Mouse (Mus musculus): ENCODE measurements around the gene Qk. TPM values are rescaled to one million over a fixed set of nuclear protein-coding genes. Genes with fewer than 3 reads are reported as not detected.

Gene Qk
- polyA plus RNA-seq, 1 experiment, result 43.2 TPM

DNA sequence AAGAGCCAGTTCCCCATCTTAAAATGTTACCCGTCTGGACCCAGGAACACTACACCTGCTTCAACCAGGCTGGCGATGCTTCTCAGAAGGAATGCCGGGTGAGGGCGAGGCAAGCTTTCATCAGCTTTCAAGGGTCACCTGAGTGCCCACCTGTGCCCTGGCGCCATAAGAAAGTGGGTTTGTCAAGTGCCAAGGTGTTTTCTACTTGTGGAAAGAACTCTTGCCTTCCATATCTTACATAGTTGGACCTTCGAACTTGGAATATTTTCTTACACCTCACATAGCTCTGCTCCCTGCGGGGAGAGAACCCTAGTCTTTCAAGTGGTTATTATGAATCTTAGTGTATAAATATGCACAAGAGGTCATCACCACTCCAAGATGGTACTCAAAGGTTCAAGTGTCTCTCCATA is 42.2 kb upstream of the Qk start:
- Histone ChIP-seq H3K4me3 (ENCODE audit: insufficient read depth, poor library complexity, severe bottlenecking) (no peak overlapping the region), H3K79me3 (ENCODE audit: low read depth) (no peaks in the 10 kb centered on the region), H3K27me3 (ENCODE audit: control insufficient read depth, insufficient read depth, insufficient read length) (no peaks in the 10 kb centered on the region), H3ac (ENCODE audit: control insufficient read depth, insufficient read length, low read depth) (no peak overlapping the region), H3K36me3 (ENCODE audit: control insufficient read depth, insufficient read depth) (no peaks in the 10 kb centered on the region), H3K79me2 (ENCODE audit: control insufficient read depth, insufficient read depth) (no peaks in the 10 kb centered on the region)
- TF ChIP-seq MYOG (IDR thresholded peaks at IDR 0.05; ENCODE audit: control insufficient read depth, extremely low read depth, insufficient read length), result no peak
- no peak for TF ChIP-seq FOSL1 (IDR thresholded peaks at IDR 0.05; ENCODE audit: insufficient read depth, low read length, poor library complexity, severe bottlenecking)
- no peak for TF ChIP-seq CTCF (IDR thresholded peaks at IDR 0.05; ENCODE audit: control insufficient read depth, insufficient read depth, insufficient read length)
- no peak for TF ChIP-seq CEBPB (IDR thresholded peaks at IDR 0.05; ENCODE audit: low read depth)
- TF ChIP-seq MAX (IDR thresholded peaks at IDR 0.05), result no peak
- no peak for TF ChIP-seq USF1 (IDR thresholded peaks at IDR 0.05; ENCODE audit: low read depth)
- no peak for TF ChIP-seq MYOD1 (IDR thresholded peaks at IDR 0.05; ENCODE audit: control insufficient read depth, insufficient read length, low read depth)

DNA sequence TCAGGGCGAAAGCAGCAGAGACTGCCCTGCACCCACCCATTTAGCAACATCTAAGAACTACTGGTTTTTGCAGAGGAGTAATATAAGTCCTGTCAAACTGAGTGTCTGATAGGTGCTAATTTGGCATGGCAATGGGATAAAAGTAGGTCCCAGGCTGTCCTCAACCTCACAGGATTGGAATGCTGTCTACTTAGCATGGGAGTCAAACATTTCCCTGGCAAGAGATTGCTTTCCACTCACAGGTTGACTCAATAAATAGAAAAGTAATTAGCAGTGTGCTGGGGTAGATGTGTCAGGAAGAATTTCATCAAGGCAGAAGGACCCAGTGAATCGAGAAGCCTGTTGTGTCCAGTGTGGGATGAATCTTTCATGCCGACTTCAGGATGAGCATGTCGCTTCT is 41.1 kb upstream of the Qk start:
- no peak for TF ChIP-seq USF1 (IDR thresholded peaks at IDR 0.05; ENCODE audit: low read depth)
- no peak for TF ChIP-seq MAX (IDR thresholded peaks at IDR 0.05)
- no peak for TF ChIP-seq CEBPB (IDR thresholded peaks at IDR 0.05; ENCODE audit: low read depth)
- no peak for TF ChIP-seq CTCF (IDR thresholded peaks at IDR 0.05; ENCODE audit: control insufficient read depth, insufficient read depth, insufficient read length)
- TF ChIP-seq MYOD1 (IDR thresholded peaks at IDR 0.05; ENCODE audit: control insufficient read depth, insufficient read length, low read depth), result no peak
- TF ChIP-seq MYOG (IDR thresholded peaks at IDR 0.05; ENCODE audit: control insufficient read depth, extremely low read depth, insufficient read length), result no peak
- TF ChIP-seq FOSL1 (IDR thresholded peaks at IDR 0.05; ENCODE audit: insufficient read depth, low read length, poor library complexity, severe bottlenecking), result no peak
- Histone ChIP-seq H3K79me3 (ENCODE audit: low read depth) (no peaks in the 10 kb centered on the region), H3K4me3 (ENCODE audit: insufficient read depth, poor library complexity, severe bottlenecking) (no peak overlapping the region), H3ac (ENCODE audit: control insufficient read depth, insufficient read length, low read depth) (no peak overlapping the region), H3K79me2 (ENCODE audit: control insufficient read depth, insufficient read depth) (no peaks in the 10 kb centered on the region), H3K27me3 (ENCODE audit: control insufficient read depth, insufficient read depth, insufficient read length) (no peaks in the 10 kb centered on the region), H3K36me3 (ENCODE audit: control insufficient read depth, insufficient read depth) (no peaks in the 10 kb centered on the region)

DNA sequence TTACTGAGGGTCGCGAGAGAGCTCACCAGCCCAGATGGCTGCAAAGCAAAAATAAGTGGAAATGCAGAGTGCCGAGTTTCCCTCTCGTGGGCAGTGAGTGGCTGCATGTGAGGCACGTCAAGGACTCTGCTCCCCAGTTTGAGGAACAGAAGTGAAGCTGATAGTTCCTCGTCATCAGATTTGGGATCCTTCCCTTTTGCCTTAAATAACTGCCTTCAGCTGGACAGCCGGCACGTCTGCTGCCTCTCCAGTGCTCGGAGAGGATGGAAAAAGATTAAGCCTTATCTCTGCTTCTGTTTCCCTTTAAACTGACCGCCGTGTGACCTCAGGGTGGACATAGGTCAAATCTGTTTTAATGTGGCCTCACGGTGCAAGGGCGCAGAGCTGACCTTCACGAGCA is 39.8 kb upstream of the Qk start:
- Histone ChIP-seq H3ac (ENCODE audit: control insufficient read depth, insufficient read length, low read depth) (no peak overlapping the region), H3K36me3 (ENCODE audit: control insufficient read depth, insufficient read depth) (no peaks in the 10 kb centered on the region)
- no peak for TF ChIP-seq CEBPB (IDR thresholded peaks at IDR 0.05; ENCODE audit: low read depth)
- no peak for TF ChIP-seq MYOD1 (IDR thresholded peaks at IDR 0.05; ENCODE audit: control insufficient read depth, insufficient read length, low read depth)
- no peak for TF ChIP-seq CTCF (IDR thresholded peaks at IDR 0.05; ENCODE audit: control insufficient read depth, insufficient read depth, insufficient read length)
- no peak for TF ChIP-seq FOSL1 (IDR thresholded peaks at IDR 0.05; ENCODE audit: insufficient read depth, low read length, poor library complexity, severe bottlenecking)
- no peak for TF ChIP-seq MYOG (IDR thresholded peaks at IDR 0.05; ENCODE audit: control insufficient read depth, extremely low read depth, insufficient read length)
- no peak for TF ChIP-seq MAX (IDR thresholded peaks at IDR 0.05)
- TF ChIP-seq USF1 (IDR thresholded peaks at IDR 0.05; ENCODE audit: low read depth), result no peak

DNA sequence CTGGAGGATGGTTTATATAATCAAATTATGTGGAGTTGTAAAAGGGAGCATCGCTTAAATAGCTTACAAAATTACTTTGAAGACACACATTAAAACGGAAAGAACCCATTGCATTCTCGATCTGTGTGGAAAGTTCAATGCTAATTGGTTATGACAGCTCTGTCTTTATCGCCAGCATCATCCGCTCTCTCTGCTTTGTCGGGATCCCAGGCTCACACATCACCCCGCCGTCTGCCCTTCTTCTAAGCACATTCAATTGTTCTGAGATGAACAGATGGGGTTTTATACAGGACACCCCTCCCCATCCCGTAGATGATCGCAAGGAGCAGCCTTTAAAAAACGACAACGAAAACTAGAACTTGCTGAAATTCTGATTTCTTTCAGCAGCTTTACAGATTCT is 37.7 kb upstream of the Qk start:
- no peaks in the 10 kb centered on the region for H3K79me3 ChIP-seq (ENCODE audit: low read depth)
- no peaks in the 10 kb centered on the region for H3K36me3 ChIP-seq (ENCODE audit: control insufficient read depth, insufficient read depth)
- H3K27me3 ChIP-seq (ENCODE audit: control insufficient read depth, insufficient read depth, insufficient read length), result no peaks in the 10 kb centered on the region
- TF ChIP-seq CEBPB (IDR thresholded peaks at IDR 0.05; ENCODE audit: low read depth) (no peak), MAX (IDR thresholded peaks at IDR 0.05) (no peak), FOSL1 (IDR thresholded peaks at IDR 0.05; ENCODE audit: insufficient read depth, low read length, poor library complexity, severe bottlenecking) (no peak), MYOD1 (IDR thresholded peaks at IDR 0.05; ENCODE audit: control insufficient read depth, insufficient read length, low read depth) (no peak), USF1 (IDR thresholded peaks at IDR 0.05; ENCODE audit: low read depth) (no peak), CTCF (IDR thresholded peaks at IDR 0.05; ENCODE audit: control insufficient read depth, insufficient read depth, insufficient read length) (no peak), MYOG (IDR thresholded peaks at IDR 0.05; ENCODE audit: control insufficient read depth, extremely low read depth, insufficient read length) (no peak)
- H3K79me2 ChIP-seq (ENCODE audit: control insufficient read depth, insufficient read depth), result no peaks in the 10 kb centered on the region
- no peak overlapping the region for H3K4me3 ChIP-seq (ENCODE audit: insufficient read depth, poor library complexity, severe bottlenecking)
- no peak overlapping the region for H3ac ChIP-seq (ENCODE audit: control insufficient read depth, insufficient read length, low read depth)

More for the DNA sequence above, 39.8 kb upstream of the Qk start:
- Histone ChIP-seq H3K27me3 (ENCODE audit: control insufficient read depth, insufficient read depth, insufficient read length) (no peaks in the 10 kb centered on the region), H3K4me3 (ENCODE audit: insufficient read depth, poor library complexity, severe bottlenecking) (no peak overlapping the region), H3K79me3 (ENCODE audit: low read depth) (no peaks in the 10 kb centered on the region), H3K79me2 (ENCODE audit: control insufficient read depth, insufficient read depth) (no peaks in the 10 kb centered on the region)

DNA sequence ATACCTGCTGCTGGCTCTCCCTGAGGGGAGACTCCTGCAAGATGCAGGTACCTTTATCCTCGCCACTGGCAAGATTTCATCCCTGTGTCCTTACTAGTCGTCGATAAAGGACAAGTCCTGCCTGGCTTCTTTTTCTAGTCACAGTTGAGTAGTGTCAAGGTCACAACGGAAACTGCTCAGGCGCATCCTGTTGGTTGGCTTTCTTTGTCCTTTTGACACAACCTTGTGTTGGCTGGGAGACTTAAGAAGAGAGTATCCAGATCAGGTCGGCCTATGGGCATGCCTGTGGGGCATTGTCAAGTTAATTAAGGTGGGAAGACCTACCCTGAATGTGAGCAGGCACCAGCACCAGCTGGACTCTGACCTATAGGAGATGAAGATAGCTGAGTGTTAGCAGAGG is 36.6 kb upstream of the Qk start:
- TF ChIP-seq MYOD1 (IDR thresholded peaks at IDR 0.05; ENCODE audit: control insufficient read depth, insufficient read length, low read depth) (no peak), CEBPB (IDR thresholded peaks at IDR 0.05; ENCODE audit: low read depth) (no peak), MAX (IDR thresholded peaks at IDR 0.05) (no peak), MYOG (IDR thresholded peaks at IDR 0.05; ENCODE audit: control insufficient read depth, extremely low read depth, insufficient read length) (no peak), USF1 (IDR thresholded peaks at IDR 0.05; ENCODE audit: low read depth) (no peak), FOSL1 (IDR thresholded peaks at IDR 0.05; ENCODE audit: insufficient read depth, low read length, poor library complexity, severe bottlenecking) (no peak), CTCF (IDR thresholded peaks at IDR 0.05; ENCODE audit: control insufficient read depth, insufficient read depth, insufficient read length) (no peak)
- no peak overlapping the region for H3K4me3 ChIP-seq (ENCODE audit: insufficient read depth, poor library complexity, severe bottlenecking)
- no peaks in the 10 kb centered on the region for H3K79me2 ChIP-seq (ENCODE audit: control insufficient read depth, insufficient read depth)

DNA sequence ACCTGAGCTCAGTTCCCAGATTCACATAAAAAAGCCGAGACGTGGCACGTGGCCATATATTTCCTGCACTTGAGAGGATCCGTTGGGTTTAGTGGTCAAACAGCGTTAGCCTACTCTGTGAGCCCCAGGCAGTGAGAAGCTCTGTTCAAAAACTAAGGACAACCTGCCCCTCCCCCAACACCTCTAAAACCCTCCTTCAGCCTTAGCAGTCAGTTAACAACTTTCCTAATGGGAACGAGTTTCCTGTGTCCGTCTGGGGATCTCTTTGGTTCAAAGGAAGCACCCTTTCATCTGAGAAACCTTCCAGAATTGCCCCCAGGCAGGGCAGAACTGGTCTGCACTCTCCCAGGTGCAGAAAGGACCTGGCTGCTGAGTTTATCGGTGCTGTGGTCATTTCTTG is 36.1 kb upstream of the Qk start:
- no peak overlapping the region for H3K4me3 ChIP-seq (ENCODE audit: insufficient read depth, poor library complexity, severe bottlenecking)
- H3K36me3 ChIP-seq (ENCODE audit: control insufficient read depth, insufficient read depth), result no peaks in the 10 kb centered on the region
- no peaks in the 10 kb centered on the region for H3K79me3 ChIP-seq (ENCODE audit: low read depth)
- no peak for TF ChIP-seq FOSL1 (IDR thresholded peaks at IDR 0.05; ENCODE audit: insufficient read depth, low read length, poor library complexity, severe bottlenecking)
- no peak for TF ChIP-seq CEBPB (IDR thresholded peaks at IDR 0.05; ENCODE audit: low read depth)
- no peak for TF ChIP-seq USF1 (IDR thresholded peaks at IDR 0.05; ENCODE audit: low read depth)
- no peak for TF ChIP-seq MYOG (IDR thresholded peaks at IDR 0.05; ENCODE audit: control insufficient read depth, extremely low read depth, insufficient read length)
- no peak for TF ChIP-seq MYOD1 (IDR thresholded peaks at IDR 0.05; ENCODE audit: control insufficient read depth, insufficient read length, low read depth)
- TF ChIP-seq MAX (IDR thresholded peaks at IDR 0.05), result no peak
- no peak for TF ChIP-seq CTCF (IDR thresholded peaks at IDR 0.05; ENCODE audit: control insufficient read depth, insufficient read depth, insufficient read length)
- no peaks in the 10 kb centered on the region for H3K79me2 ChIP-seq (ENCODE audit: control insufficient read depth, insufficient read depth)
- no peak overlapping the region for H3ac ChIP-seq (ENCODE audit: control insufficient read depth, insufficient read length, low read depth)
- H3K27me3 ChIP-seq (ENCODE audit: control insufficient read depth, insufficient read depth, insufficient read length), result no peaks in the 10 kb centered on the region

More for the DNA sequence above, 36.6 kb upstream of the Qk start:
- Histone ChIP-seq H3ac (ENCODE audit: control insufficient read depth, insufficient read length, low read depth) (no peak overlapping the region), H3K79me3 (ENCODE audit: low read depth) (no peaks in the 10 kb centered on the region), H3K36me3 (ENCODE audit: control insufficient read depth, insufficient read depth) (no peaks in the 10 kb centered on the region), H3K27me3 (ENCODE audit: control insufficient read depth, insufficient read depth, insufficient read length) (no peaks in the 10 kb centered on the region)
